Mouse (Mus musculus) mature B cell (primary cell): ENCODE measurements at regions not wholly inside any gene's neighbourhood (a gene's known extent, or its start where the extent isn't known, plus 50 kb on each side); places are given as distances from the start of the nearest gene placed in this dataset.

ENCODE experiments used
- in situ Hi-C: fragments of 300-500 bp; cut with MboI; formaldehyde crosslinking; loops from 2 replicates; pipeline ENCODE4 v1.14.3; 2019

- in situ Hi-C loops: no loop called here
Measured at GRCm38 (mm10) chr13:107087355-107087754, 65.4 kb upstream of the Kif2a start.

GRCm38 (mm10) chr13:107078085-107078484 is 56.2 kb upstream of the Kif2a start:
- in situ Hi-C loops: no loop called here

GRCm38 (mm10) chr13:107074917-107075316 is 53.0 kb upstream of the Kif2a start:
- in situ Hi-C loops: no loop called here

GRCm38 (mm10) chr13:107073039-107073620 is 51.2 kb upstream of the Kif2a start:
- in situ Hi-C loops: no loop called here

GRCm38 (mm10) chr13:107072345-107073038 is 50.6 kb upstream of the Kif2a start:
- in situ Hi-C loops: no loop called here
